Mouse (Mus musculus) MEL (cell line): ENCODE measurements around the gene Stk39. TPM values are rescaled to one million over a fixed set of nuclear protein-coding genes. Genes with fewer than 3 reads are reported as not detected.

ENCODE experiments used
- DNase-seq: peaks from one replicate; pipeline ENCODE4 v3.0.0; 2011; ENCODE audit warnings: low read depth, low spot score
- H3K27ac ChIP-seq: 2 replicates; pipeline ENCODE4 v1.5.1; 2012; ENCODE audit warnings: low read depth, mild to moderate bottlenecking, control low read depth, low read length, moderate library complexity; ENCODE audit not compliant: control insufficient read depth
- H3K27me3 ChIP-seq, 2 experiments: fragments of 150-350 bp in 1 of 2; sonication (generic) in 1 of 2; 2 replicates each; pipeline ENCODE4 v1.6.1; 2012; ENCODE audit warnings: low read length in 2 of 2, mild to moderate bottlenecking in 2 of 2, improper control_type of control experiment in 1 of 2, moderate library complexity in 1 of 2; ENCODE audit not compliant: insufficient read depth in 2 of 2, control insufficient read depth in 1 of 2
- H3K36me3 ChIP-seq, 2 experiments: 2 replicates each; pipeline ENCODE4 v1.6.1; 2012 to 2014; ENCODE audit warnings: low read length in 2 of 2, improper control_type of control experiment in 1 of 2, inconsistent platforms in 1 of 2, mild to moderate bottlenecking in 1 of 2; ENCODE audit not compliant: insufficient read depth in 2 of 2, control insufficient read depth in 1 of 2
- H3K4me1 ChIP-seq, 2 experiments: fragments of 150-350 bp in 1 of 2; sonication (generic) in 1 of 2; 2 replicates each; pipeline ENCODE4 v1.6.1; 2012; ENCODE audit warnings: low read length in 2 of 2, improper control_type of control experiment in 1 of 2, mild to moderate bottlenecking in 1 of 2; ENCODE audit not compliant: insufficient read depth in 2 of 2, control insufficient read depth in 1 of 2
- H3K4me3 ChIP-seq, 2 experiments: fragments of 150-350 bp in 1 of 2; sonication (generic) in 1 of 2; 2 replicates each; pipeline ENCODE4 v1.5.1; 2012; ENCODE audit warnings: low read depth in 2 of 2, low read length in 2 of 2, mild to moderate bottlenecking in 2 of 2, moderate library complexity in 2 of 2, control low read depth in 1 of 2, improper control_type of control experiment in 1 of 2; ENCODE audit not compliant: control insufficient read depth in 1 of 2, insufficient read depth in 1 of 2
- H3K79me2 ChIP-seq: 2 replicates; pipeline ENCODE4 v1.6.1; 2012; ENCODE audit warnings: mild to moderate bottlenecking, low read length, moderate library complexity; ENCODE audit not compliant: control insufficient read depth, poor library complexity, insufficient read depth
- H3K9ac ChIP-seq: 2 replicates; pipeline ENCODE4 v1.6.1; 2012; ENCODE audit warnings: low read depth, mild to moderate bottlenecking, control low read depth, low read length, moderate library complexity; ENCODE audit not compliant: control insufficient read depth, poor library complexity, severe bottlenecking
- H3K9me3 ChIP-seq: fragments of 150-350 bp; sonication (generic); replicated peaks from 2 replicates; pipeline ENCODE4 v1.6.1; 2012; ENCODE audit warnings: mild to moderate bottlenecking, low read length, improper control_type of control experiment, moderate library complexity; ENCODE audit not compliant: insufficient read depth
- BHLHE40 ChIP-seq: IDR thresholded peaks from 2 replicates; pipeline ENCODE4 v1.6.1; 2012; ENCODE audit warnings: low read depth, mild to moderate bottlenecking, inconsistent platforms, low read length, improper control_type of control experiment, borderline replicate concordance
- E2F4 ChIP-seq: IDR thresholded peaks from 2 replicates; pipeline ENCODE4 v1.6.1; 2011; ENCODE audit warnings: low read depth, low read length, improper control_type of control experiment, borderline replicate concordance
- ELF1 ChIP-seq: IDR thresholded peaks from 2 replicates; pipeline ENCODE4 v1.6.1; 2014; ENCODE audit warnings: low read depth, mild to moderate bottlenecking, inconsistent platforms, low read length, improper control_type of control experiment, moderate library complexity
- EP300 ChIP-seq, 2 experiments: IDR thresholded peaks; 2 replicates each; pipeline ENCODE4 v1.6.1; 2011; ENCODE audit warnings: improper control_type of control experiment in 2 of 2, low read length in 2 of 2, low read depth in 1 of 2, mild to moderate bottlenecking in 1 of 2
- ETS1 ChIP-seq: IDR thresholded peaks from 2 replicates; pipeline ENCODE4 v1.6.1; 2012; ENCODE audit warnings: low read depth, mild to moderate bottlenecking, inconsistent platforms, low read length, improper control_type of control experiment, moderate library complexity
- GABPA ChIP-seq: IDR thresholded peaks from 2 replicates; pipeline ENCODE4 v1.6.1; 2012; ENCODE audit warnings: low read depth, mild to moderate bottlenecking, inconsistent platforms, low read length, improper control_type of control experiment, moderate library complexity
- HCFC1 ChIP-seq: IDR thresholded peaks from 2 replicates; pipeline ENCODE4 v1.6.1; 2012; ENCODE audit warnings: low read depth, mild to moderate bottlenecking, inconsistent platforms, low read length, improper control_type of control experiment, moderate library complexity
- MAX ChIP-seq: IDR thresholded peaks from 2 replicates; pipeline ENCODE4 v1.6.1; 2011; ENCODE audit warnings: low read length, improper control_type of control experiment
- MEF2A ChIP-seq: IDR thresholded peaks from 2 replicates; pipeline ENCODE4 v1.6.1; 2014; ENCODE audit warnings: low read depth, mild to moderate bottlenecking, inconsistent platforms, low read length, improper control_type of control experiment; ENCODE audit not compliant: poor library complexity, insufficient replicate concordance, severe bottlenecking; ENCODE audit errors: extremely low read depth
- MXI1 ChIP-seq: IDR thresholded peaks from 2 replicates; pipeline ENCODE4 v1.6.1; 2011; ENCODE audit warnings: mild to moderate bottlenecking, low read depth, low read length, improper control_type of control experiment
- MYB ChIP-seq: IDR thresholded peaks from 2 replicates; pipeline ENCODE4 v1.6.1; 2011; ENCODE audit warnings: mild to moderate bottlenecking, low read depth, low read length, improper control_type of control experiment
- POLR2AphosphoS5 ChIP-seq: IDR thresholded peaks from 2 replicates; pipeline ENCODE4 v1.6.1; 2012; ENCODE audit warnings: low read depth, borderline replicate concordance, mild to moderate bottlenecking, inconsistent platforms, low read length, moderate library complexity, mixed read lengths
- RAD21 ChIP-seq: IDR thresholded peaks from 2 replicates; pipeline ENCODE4 v1.6.1; 2011; ENCODE audit warnings: mild to moderate bottlenecking, low read depth, low read length, improper control_type of control experiment
- TCF12 ChIP-seq: IDR thresholded peaks from 2 replicates; pipeline ENCODE4 v1.6.1; 2014; ENCODE audit warnings: low read depth, mild to moderate bottlenecking, inconsistent platforms, low read length, improper control_type of control experiment, moderate library complexity
- UBTF ChIP-seq: IDR thresholded peaks from 2 replicates; pipeline ENCODE4 v1.6.1; 2012; ENCODE audit warnings: low read depth, mild to moderate bottlenecking, inconsistent platforms, low read length, improper control_type of control experiment, moderate library complexity, borderline replicate concordance; ENCODE audit not compliant: insufficient read depth
- USF1 ChIP-seq: IDR thresholded peaks from 2 replicates; pipeline ENCODE4 v1.6.1; 2014; ENCODE audit warnings: low read depth, mild to moderate bottlenecking, inconsistent platforms, low read length, improper control_type of control experiment, moderate library complexity
- USF2 ChIP-seq, 2 experiments: IDR thresholded peaks; 2 replicates each; pipeline ENCODE4 v1.6.1; 2011 to 2012; ENCODE audit warnings: improper control_type of control experiment in 2 of 2, low read length in 2 of 2, borderline replicate concordance in 1 of 2, inconsistent platforms in 1 of 2, low read depth in 1 of 2, mild to moderate bottlenecking in 1 of 2; ENCODE audit not compliant: insufficient read depth in 1 of 2
- ZC3H11A ChIP-seq: IDR thresholded peaks from 2 replicates; pipeline ENCODE4 v1.6.1; 2012; ENCODE audit warnings: low read depth, mild to moderate bottlenecking, inconsistent platforms, low read length, improper control_type of control experiment
- ZKSCAN1 ChIP-seq: IDR thresholded peaks from 2 replicates; pipeline ENCODE4 v1.6.1; 2012; ENCODE audit warnings: low read depth, mild to moderate bottlenecking, inconsistent platforms, low read length, improper control_type of control experiment, moderate library complexity
- ZMIZ1 ChIP-seq: IDR thresholded peaks from 2 replicates; pipeline ENCODE4 v1.6.1; 2012; ENCODE audit warnings: low read depth, mild to moderate bottlenecking, inconsistent platforms, low read length, improper control_type of control experiment, moderate library complexity
- ZNF384 ChIP-seq: IDR thresholded peaks from 2 replicates; pipeline ENCODE4 v1.6.1; 2012; ENCODE audit warnings: low read depth, mild to moderate bottlenecking, inconsistent platforms, low read length, improper control_type of control experiment
- polyA plus RNA-seq, 2 experiments: library from polyadenylated mRNA; stranded (reverse) in 1 of 2; unstranded in 1 of 2; fragments of >175 nt in 1 of 2; fragments of >200 nt in 1 of 2; gene quantifications; 2 replicates each; pipeline versions ENCODE4 v1.2.1 to v1.2.4; 2012; ENCODE audit warnings: low replicate concordance in 2 of 2, low read depth in 1 of 2; ENCODE audit not compliant: insufficient read length in 2 of 2, insufficient read depth in 1 of 2, missing spikeins in 1 of 2
- total RNA-seq: library from RNA; depleted of rRNA; stranded (reverse); fragments of 300-350 nt; gene quantifications from 2 replicates; pipeline ENCODE4 v1.2.3, GENCODE M21; 2012

Stk39 gene
- total and polyA plus RNA-seq, 3 experiments = not detected

- no peak for TF ChIP-seq EP300 (IDR thresholded peaks at IDR 0.05; ENCODE audit: low read depth in 1 of 2, low read length in 2 of 2)
These were observed 14.2 kb upstream of the Stk39 start (continued) for GRCm38 (mm10) chr2:68486275-68486674.

- Histone ChIP-seq H3K9me3 (no peaks in the 10 kb centered on the region), H3K36me3 (no peaks in the 10 kb centered on the region), H3K4me1 (no peaks in the 10 kb centered on the region), H3K27ac (no peak overlapping the region), H3K4me3 (no peak overlapping the region), H3K9ac (no peak overlapping the region), H3K27me3 (no peaks in the 10 kb centered on the region), H3K79me2 (no peaks in the 10 kb centered on the region)
- no peak for TF ChIP-seq USF1
- no peak for TF ChIP-seq MAX
- no peak for TF ChIP-seq RAD21
- no peak for TF ChIP-seq BHLHE40
- no peak for TF ChIP-seq ETS1
- no peak for TF ChIP-seq USF2 (IDR thresholded peaks at IDR 0.05; ENCODE audit: borderline replicate concordance in 1 of 2, insufficient read depth in 1 of 2, low read depth in 1 of 2, low read length in 2 of 2)
- no peak for TF ChIP-seq ELF1
- TF ChIP-seq POLR2AphosphoS5 = no peak
- no peak for TF ChIP-seq GABPA
- TF ChIP-seq HCFC1 = no peak
- no peak for TF ChIP-seq MYB
- TF ChIP-seq UBTF = no peak
- DNase-seq = no peak
These were observed 13.1 kb upstream of the Stk39 start for GRCm38 (mm10) chr2:68485141-68485540.

GRCm38 (mm10) chr2:68482896-68483295, 10.8 kb upstream of the Stk39 start:
- no peak for DNase-seq
- no peaks in the 10 kb centered on the region for H3K9me3 ChIP-seq
- H3K27me3 ChIP-seq = no peaks in the 10 kb centered on the region
- H3K4me3 ChIP-seq = no peak overlapping the region
- H3K9ac ChIP-seq = no peak overlapping the region
- H3K27ac ChIP-seq = no peak overlapping the region
- H3K4me1 ChIP-seq = no peaks in the 10 kb centered on the region
- no peak for TF ChIP-seq ZMIZ1
- TF ChIP-seq ZNF384 = no peak
- TF ChIP-seq MYB = no peak
- no peak for TF ChIP-seq RAD21
- no peak for TF ChIP-seq MXI1
- no peak for TF ChIP-seq ZKSCAN1
- no peak for TF ChIP-seq E2F4
- no peak for TF ChIP-seq ETS1
- no peak for TF ChIP-seq HCFC1
- TF ChIP-seq TCF12 = no peak
- TF ChIP-seq MEF2A = no peak
- no peak for TF ChIP-seq ZC3H11A
- no peaks in the 10 kb centered on the region for H3K36me3 ChIP-seq
- H3K79me2 ChIP-seq = no peaks in the 10 kb centered on the region
